In genomic region chr9:90056716-90057115, GRCm38 (mm10) we compare ENCODE assay signal across 23 mouse cellular contexts. TPM values are rescaled to one million over a fixed set of nuclear protein-coding genes. Genes with fewer than 3 reads are reported as not detected.
DNase-seq lines count a peak whose midpoint lies in the region; ATAC-seq and TF ChIP-seq lines count a peak whose summit lies in the region.
"Had no signal": no experiment of that assay in that cellular context is flagged by ENCODE, and none has a peak within 500 bp of the region (broad histone marks: within the 10 kb centered on the region; RNA-seq: fewer than 3 reads in every experiment).

No protein-coding gene starts in this region.

- no peaks in the 10 kb centered on the region for H3K9me3 ChIP-seq in hindbrain, postnatal 0 days (ENCODE audit: low read length)
- no peaks in the 10 kb centered on the region for H3K9me3 ChIP-seq in hindbrain, embryonic 16.5 days (ENCODE audit: control insufficient read depth, low read length)
- H3K9me3 ChIP-seq in lung, embryonic 15.5 days, result no peaks in the 10 kb centered on the region
- H3K9me3 ChIP-seq: forebrain, embryonic 10.5 days; forebrain, embryonic 13.5 days; heart, embryonic 10.5 days; heart, embryonic 13.5 days had no signal

- 67% methylated on average over 2 of the region's 2 CpGs for WGBS in hindbrain, postnatal 0 days
- WGBS in hindbrain, embryonic 16.5 days, result 76% methylated on average over 2 of the region's 2 CpGs
- WGBS in lung, embryonic 15.5 days, result 81% methylated on average over 2 of the region's 2 CpGs
- WGBS in spleen, adult 2 months, result 84% methylated on average over 2 of the region's 2 CpGs

- no peak for TF ChIP-seq CTCF in hindbrain, postnatal 0 days (IDR thresholded peaks at IDR 0.05; ENCODE audit: low read depth)
- TF ChIP-seq CTCF in spleen, adult 2 months (IDR thresholded peaks at IDR 0.05; ENCODE audit: extremely low read depth, insufficient read depth, insufficient read length, insufficient replicate concordance), result no peak

- peak; percentile 3 for DNase-seq in hindbrain, postnatal 0 days (ENCODE audit: low spot score)
- DNase-seq in lung, postnatal 25 days (ENCODE audit: low spot score), result no peak
- no peak for DNase-seq in spleen, adult 2 months (ENCODE audit: low read depth in 1 of 2, low spot score in 2 of 2)
- DNase-seq in spleen, adult 18-20 months, result no peak
- DNase-seq: adrenal gland, adult 8-10 months; adrenal gland, postnatal 25 days; cerebellum, adult 18-20 months; cerebellum, adult 9-11 months; gastrocnemius, postnatal 10 days; gastrocnemius, postnatal 36 days; heart, adult 2 months; heart, postnatal 14 days; heart, postnatal 4 days had no signal

- no peak overlapping the region for H3K4me3 ChIP-seq in hindbrain, postnatal 0 days (ENCODE audit: low read length)
- no peak overlapping the region for H3K4me3 ChIP-seq in hindbrain, embryonic 16.5 days (ENCODE audit: low read length)
- H3K4me3 ChIP-seq in lung, embryonic 15.5 days, result peak overlapping the region; percentile 56; the same call in 1 of the 2 replicates
- no peak overlapping the region for H3K4me3 ChIP-seq in spleen, adult 2 months (ENCODE audit: extremely low read depth, insufficient read depth, insufficient read length)
- H3K4me3 ChIP-seq: forebrain, embryonic 10.5 days; forebrain, embryonic 13.5 days; heart, adult 2 months; heart, embryonic 10.5 days; heart, embryonic 13.5 days had no signal

- H3K4me1 ChIP-seq in hindbrain, postnatal 0 days (ENCODE audit: insufficient read depth, low read length), result no peaks in the 10 kb centered on the region
- peaks cover 7% of the 10 kb centered on the region for H3K4me1 ChIP-seq in hindbrain, embryonic 16.5 days (ENCODE audit: control insufficient read depth, insufficient read depth, low read depth, low read length)
- H3K4me1 ChIP-seq in lung, embryonic 15.5 days, result 0 out of 2 replicates have a peak, but pooled peaks cover 5% of the 10 kb centered on the region
- peaks cover 13% of the 10 kb centered on the region; the same call in 1 of the 2 replicates for H3K4me1 ChIP-seq in spleen, adult 2 months (ENCODE audit: control insufficient read depth, insufficient read depth, insufficient read length)

- H3K36me3 ChIP-seq in hindbrain, postnatal 0 days (ENCODE audit: insufficient read depth, low read length), result no peaks in the 10 kb centered on the region
- H3K36me3 ChIP-seq in hindbrain, embryonic 16.5 days (ENCODE audit: control insufficient read depth, insufficient read depth, low read length), result no peaks in the 10 kb centered on the region
- H3K36me3 ChIP-seq in lung, embryonic 15.5 days, result no peaks in the 10 kb centered on the region
- H3K36me3 ChIP-seq in spleen, adult 2 months (ENCODE audit: control insufficient read depth, insufficient read depth, low read length), result no peaks in the 10 kb centered on the region; the same call in 1 of the 2 replicates
- H3K36me3 ChIP-seq: forebrain, embryonic 10.5 days; heart, embryonic 10.5 days; heart, embryonic 13.5 days had no signal

- H3K27me3 ChIP-seq in hindbrain, postnatal 0 days (ENCODE audit: insufficient read depth, low read length), result no peaks in the 10 kb centered on the region
- no peaks in the 10 kb centered on the region; the same call in none of the 2 replicates for H3K27me3 ChIP-seq in hindbrain, embryonic 16.5 days (replicated peaks; ENCODE audit: control insufficient read depth, insufficient read depth, low read length)
- H3K27me3 ChIP-seq in lung, embryonic 15.5 days, result no peaks in the 10 kb centered on the region
- H3K27me3 ChIP-seq in spleen, adult 2 months (ENCODE audit: control insufficient read depth, insufficient read depth, low read length), result no peaks in the 10 kb centered on the region
- H3K27me3 ChIP-seq: forebrain, embryonic 13.5 days; heart, embryonic 13.5 days had no signal

- no peak overlapping the region for H3K27ac ChIP-seq in hindbrain, postnatal 0 days
- no peak overlapping the region for H3K27ac ChIP-seq in hindbrain, embryonic 16.5 days (ENCODE audit: low read depth, low read length)
- H3K27ac ChIP-seq in lung, embryonic 15.5 days, result no peak overlapping the region
- peak overlapping the region; percentile 14 for H3K27ac ChIP-seq in spleen, adult 2 months (ENCODE audit: insufficient read depth, low read length)
- H3K27ac ChIP-seq: forebrain, embryonic 10.5 days; forebrain, embryonic 13.5 days; heart, adult 2 months; heart, embryonic 10.5 days; heart, embryonic 13.5 days; hindbrain, embryonic 14.5 days had no signal

- no peak overlapping the region for H3K9ac ChIP-seq in hindbrain, postnatal 0 days (replicated peaks; ENCODE audit: low read length)
- H3K9ac ChIP-seq in hindbrain, embryonic 16.5 days (ENCODE audit: low read depth, low read length), result no peak overlapping the region
- H3K9ac ChIP-seq in lung, embryonic 15.5 days, result no peak overlapping the region
- H3K9ac ChIP-seq: forebrain, embryonic 13.5 days; heart, embryonic 13.5 days; hindbrain, embryonic 14.5 days had no signal

- no peak overlapping the region for H3K4me2 ChIP-seq in hindbrain, postnatal 0 days (ENCODE audit: low read depth, low read length)
- no peak overlapping the region for H3K4me2 ChIP-seq in hindbrain, embryonic 16.5 days (ENCODE audit: low read length)
- peak overlapping the region; percentile 79; the same call in 1 of the 2 replicates for H3K4me2 ChIP-seq in lung, embryonic 15.5 days
- H3K4me2 ChIP-seq: forebrain, embryonic 13.5 days; hindbrain, embryonic 14.5 days had no signal

- TF ChIP-seq POLR2A in spleen, adult 2 months (IDR thresholded peaks at IDR 0.05; ENCODE audit: low read depth, low read length), result no peak

- no peak for ATAC-seq in hindbrain, postnatal 0 days
- no peak for ATAC-seq in hindbrain, embryonic 16.5 days
- ATAC-seq in lung, embryonic 15.5 days (ENCODE audit: borderline replicate concordance, extremely low read depth, low FRiP score, low TSS enrichment), result no peak
- ATAC-seq: activated CD4-positive, CD25-positive, alpha-beta regulatory T cell, adult 4 months; CD4-positive, CD25-positive, alpha-beta regulatory T cell, adult 4 months; forebrain, embryonic 13.5 days; forebrain, embryonic 16.5 days had no signal

RNA-seq across cellular contexts. Expression of gene Ctsh, which starts 2.8 kb away (rescaled TPM):
- 31.5 and 36.2 TPM in 2 replicates for total RNA-seq in hindbrain, postnatal 0 days (2014; rRNA removed)
- polyA plus RNA-seq in hindbrain, postnatal 0 days (2015; fragmentation: Nextera tagmentation; extraction: Ambion mirVana), result 36.4 and 45.0 TPM in 2 replicates
- polyA plus RNA-seq in hindbrain, embryonic 16.5 days (2015; fragmentation: Nextera tagmentation; extraction: Ambion mirVana), result 32.2 and 40.1 TPM in 2 replicates
- polyA plus RNA-seq in lung, embryonic 15.5 days (2015; fragmentation: Nextera tagmentation; extraction: Ambion mirVana), result 410 and 503 TPM in 2 replicates
- polyA plus RNA-seq in spleen, adult 2 months (2012; rRNA removed), result 65.0 and 65.9 TPM in 2 replicates

RNA-seq across cellular contexts. Expression of gene Morf4l1, which starts 57.9 kb away (rescaled TPM):
- 178 and 179 TPM in 2 replicates for total RNA-seq in hindbrain, postnatal 0 days (2014; rRNA removed)
- 527 and 556 TPM in 2 replicates for polyA plus RNA-seq in hindbrain, postnatal 0 days (2015; fragmentation: Nextera tagmentation; extraction: Ambion mirVana)
- polyA plus RNA-seq in hindbrain, embryonic 16.5 days (2015; fragmentation: Nextera tagmentation; extraction: Ambion mirVana), result 538 and 570 TPM in 2 replicates
- 397 and 406 TPM in 2 replicates for polyA plus RNA-seq in lung, embryonic 15.5 days (2015; fragmentation: Nextera tagmentation; extraction: Ambion mirVana)
- 46.2 and 48.1 TPM in 2 replicates for polyA plus RNA-seq in spleen, adult 2 months (2012; rRNA removed)
